Mouse (Mus musculus): ENCODE results near the gene Dusp8. TPM values are rescaled to one million over a fixed set of nuclear protein-coding genes. Genes with fewer than 3 reads are reported as not detected.
A peak's percentile ranks its signal among the peaks of the same experiment; 100 is the strongest.

Dusp8 gene
- polyA plus RNA-seq, 1 experiment from 2014 or later, result 1.8 TPM

DNA sequence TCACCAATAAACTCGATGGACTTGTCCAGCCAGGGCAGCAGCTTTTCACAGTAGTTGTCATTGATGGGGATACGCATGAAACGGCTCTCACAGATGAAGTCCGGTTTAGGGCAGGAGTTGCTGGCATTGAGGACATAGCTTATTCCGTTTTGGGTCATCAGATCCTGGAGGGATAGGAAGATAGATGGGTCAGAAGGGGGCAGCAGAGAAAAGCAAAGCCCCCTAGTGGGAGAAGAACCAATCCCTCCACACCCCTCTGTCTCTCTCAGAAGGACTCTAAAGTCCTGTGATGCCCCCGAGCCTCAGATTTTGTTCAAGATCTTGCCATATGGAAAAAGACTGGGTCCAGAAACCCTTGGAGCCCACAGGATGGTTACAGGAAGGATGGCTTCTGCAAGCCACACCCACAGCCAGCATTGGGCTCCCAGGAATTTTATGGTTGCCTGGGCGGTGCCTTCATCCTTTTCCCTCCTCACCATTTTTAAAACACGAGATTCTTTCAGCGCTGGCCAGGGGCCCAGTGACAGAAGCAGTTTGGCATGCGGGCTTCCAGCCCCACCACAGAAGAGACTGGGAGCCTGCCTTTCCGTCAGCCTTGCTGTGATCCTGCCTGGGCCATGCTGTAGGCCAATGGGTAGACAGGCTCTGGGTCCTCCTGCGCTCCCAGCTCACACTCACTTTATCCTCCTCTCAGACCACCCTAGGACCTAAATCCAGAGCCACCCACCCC is 11.9 kb downstream of the Dusp8 start:
- H3K36me3 ChIP-seq (replicated peaks; ENCODE audit: insufficient read depth, low read length), result peaks cover 24% of the 10 kb centered on the region; the same call in 1 of the 2 replicates
- 37% methylated on average over 12 of the region's 12 CpGs for WGBS (ENCODE audit: insufficient replicate concordance)
- no peak overlapping the region for H3K27ac ChIP-seq (ENCODE audit: low read depth)
- H3K9me3 ChIP-seq (ENCODE audit: low read length), result no peaks in the 10 kb centered on the region
- ATAC-seq (no peak), DNase-seq (no peak)
- peaks cover 56% of the 10 kb centered on the region for H3K27me3 ChIP-seq (ENCODE audit: insufficient read depth, low read length)
- H3K4me2 ChIP-seq (ENCODE audit: low read depth, low read length), result no peak overlapping the region
- H3K4me3 ChIP-seq (ENCODE audit: low read depth, low read length), result no peak overlapping the region
- TF ChIP-seq CTCF (IDR thresholded peaks at IDR 0.05; ENCODE audit: low read depth), result no peak; the same call in 1 of the 2 replicates
- no peak for TF ChIP-seq EP300 (IDR thresholded peaks at IDR 0.05; ENCODE audit: low read depth)
- no peak overlapping the region for H3K9ac ChIP-seq (replicated peaks)
- peaks cover 40% of the 10 kb centered on the region for H3K4me1 ChIP-seq (ENCODE audit: insufficient read depth)

- TF ChIP-seq CTCF (IDR thresholded peaks at IDR 0.05; ENCODE audit: low read depth) (no peak), EP300 (IDR thresholded peaks at IDR 0.05; ENCODE audit: low read depth) (no peak)
- no peak overlapping the region for H3K4me2 ChIP-seq (ENCODE audit: low read depth, low read length)
- ATAC-seq, result no peak
- H3K4me3 ChIP-seq (ENCODE audit: low read depth, low read length), result no peak overlapping the region
- no peak for DNase-seq
- H3K27ac ChIP-seq (ENCODE audit: low read depth), result no peak overlapping the region
- peaks cover 48% of the 10 kb centered on the region for H3K27me3 ChIP-seq (ENCODE audit: insufficient read depth, low read length)
- no peak overlapping the region for H3K9ac ChIP-seq (replicated peaks)
- H3K4me1 ChIP-seq (ENCODE audit: insufficient read depth), result peaks cover 29% of the 10 kb centered on the region
- 43% methylated on average over 16 of the region's 16 CpGs for WGBS (ENCODE audit: insufficient replicate concordance)
- no peaks in the 10 kb centered on the region for H3K9me3 ChIP-seq (ENCODE audit: low read length)
- H3K36me3 ChIP-seq (replicated peaks; ENCODE audit: insufficient read depth, low read length), result peaks cover 18% of the 10 kb centered on the region; the same call in 1 of the 2 replicates
Observed at GRCm38 (mm10) chr7:142082607-142083006, 13.0 kb downstream of the Dusp8 start.

DNA sequence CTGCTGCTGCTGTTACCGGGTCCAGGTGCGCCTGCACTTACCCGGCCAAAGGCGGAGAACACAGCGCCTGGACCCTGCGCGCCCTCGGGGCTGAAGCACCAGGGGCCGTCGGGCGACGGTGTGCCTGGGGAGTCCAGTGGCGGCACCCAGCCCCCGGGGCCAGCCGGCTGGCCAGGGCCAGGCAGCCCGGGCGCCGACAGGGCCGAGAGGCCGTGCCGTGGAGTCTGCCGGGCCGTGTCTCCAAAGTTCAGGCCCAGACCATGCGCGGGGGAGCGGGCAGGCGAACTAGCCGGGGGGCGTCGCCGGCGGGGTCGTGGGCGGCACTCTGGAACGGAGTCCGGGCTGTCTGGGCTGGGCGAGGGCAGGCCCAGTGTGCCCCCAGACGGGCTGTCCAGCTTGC is 13.5 kb downstream of the Dusp8 start:
- Histone ChIP-seq H3K4me2 (ENCODE audit: low read depth, low read length) (no peak overlapping the region), H3K9me3 (ENCODE audit: low read length) (no peaks in the 10 kb centered on the region), H3K4me1 (ENCODE audit: insufficient read depth) (peaks cover 25% of the 10 kb centered on the region), H3K27ac (ENCODE audit: low read depth) (no peak overlapping the region), H3K27me3 (ENCODE audit: insufficient read depth, low read length) (peaks cover 48% of the 10 kb centered on the region), H3K36me3 (replicated peaks; ENCODE audit: insufficient read depth, low read length) (peaks cover 18% of the 10 kb centered on the region; the same call in 1 of the 2 replicates), H3K4me3 (ENCODE audit: low read depth, low read length) (no peak overlapping the region), H3K9ac (replicated peaks) (no peak overlapping the region)
- TF ChIP-seq EP300 (IDR thresholded peaks at IDR 0.05; ENCODE audit: low read depth), result no peak
- no peak for TF ChIP-seq CTCF (IDR thresholded peaks at IDR 0.05; ENCODE audit: low read depth)
- DNase-seq (peak; percentile 13), ATAC-seq (no peak)
- WGBS (ENCODE audit: insufficient replicate concordance), result 11% methylated on average over 25 of the region's 38 CpGs

DNA sequence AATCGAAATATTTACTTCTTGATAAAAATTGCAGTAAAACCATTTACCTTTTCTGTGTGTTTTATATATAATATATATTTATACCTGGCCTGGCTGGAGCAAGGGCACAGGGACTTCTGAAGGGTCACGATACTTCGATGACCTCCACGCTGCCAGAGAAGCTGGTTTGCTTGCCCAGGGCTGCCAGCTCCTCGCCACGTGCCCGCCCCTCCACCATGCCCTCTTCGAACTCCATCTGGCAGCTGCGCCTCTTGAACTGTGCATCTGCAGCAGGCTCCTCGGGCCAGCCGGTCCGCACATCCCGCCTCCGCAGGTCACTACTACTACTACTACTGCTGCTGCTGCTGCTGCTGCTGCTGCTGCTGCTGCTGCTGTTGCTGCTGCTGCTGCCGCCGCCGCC is 13.9 kb downstream of the Dusp8 start:
- H3K4me1 ChIP-seq (ENCODE audit: insufficient read depth), result peaks cover 22% of the 10 kb centered on the region
- peaks cover 18% of the 10 kb centered on the region; the same call in 1 of the 2 replicates for H3K36me3 ChIP-seq (replicated peaks; ENCODE audit: insufficient read depth, low read length)
- H3K9me3 ChIP-seq (ENCODE audit: low read length), result no peaks in the 10 kb centered on the region
- WGBS (ENCODE audit: insufficient replicate concordance), result 42% methylated on average over 16 of the region's 17 CpGs
- no peak for ATAC-seq
- no peak overlapping the region for H3K9ac ChIP-seq (replicated peaks)
- no peak overlapping the region for H3K4me3 ChIP-seq (ENCODE audit: low read depth, low read length)
- no peak for TF ChIP-seq EP300 (IDR thresholded peaks at IDR 0.05; ENCODE audit: low read depth)
- no peak for TF ChIP-seq CTCF (IDR thresholded peaks at IDR 0.05; ENCODE audit: low read depth)
- H3K27ac ChIP-seq (ENCODE audit: low read depth), result no peak overlapping the region
- no peak overlapping the region for H3K4me2 ChIP-seq (ENCODE audit: low read depth, low read length)
- DNase-seq, result no peak
- peaks cover 48% of the 10 kb centered on the region for H3K27me3 ChIP-seq (ENCODE audit: insufficient read depth, low read length)

DNA sequence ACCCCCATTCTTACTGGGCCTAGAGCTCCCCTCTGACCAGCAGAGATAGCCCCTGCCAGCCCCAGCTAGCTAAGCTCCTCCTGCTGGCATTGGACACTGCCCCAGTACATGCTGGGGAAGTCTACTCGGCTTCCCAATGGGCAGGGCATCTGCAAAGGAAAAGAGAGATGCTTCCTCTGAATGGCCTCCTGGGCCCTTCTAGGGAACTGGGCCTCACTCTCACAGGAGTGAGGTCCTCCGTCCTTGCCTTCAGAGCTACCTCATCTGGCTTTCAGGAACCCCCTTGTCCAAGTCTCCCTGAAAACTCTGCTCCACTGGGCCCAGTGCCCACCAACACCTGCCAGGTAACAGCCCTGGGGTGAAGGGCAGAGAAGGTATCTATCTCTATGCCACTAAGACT is 14.8 kb downstream of the Dusp8 start:
- H3K9ac ChIP-seq (replicated peaks), result no peak overlapping the region

DNA sequence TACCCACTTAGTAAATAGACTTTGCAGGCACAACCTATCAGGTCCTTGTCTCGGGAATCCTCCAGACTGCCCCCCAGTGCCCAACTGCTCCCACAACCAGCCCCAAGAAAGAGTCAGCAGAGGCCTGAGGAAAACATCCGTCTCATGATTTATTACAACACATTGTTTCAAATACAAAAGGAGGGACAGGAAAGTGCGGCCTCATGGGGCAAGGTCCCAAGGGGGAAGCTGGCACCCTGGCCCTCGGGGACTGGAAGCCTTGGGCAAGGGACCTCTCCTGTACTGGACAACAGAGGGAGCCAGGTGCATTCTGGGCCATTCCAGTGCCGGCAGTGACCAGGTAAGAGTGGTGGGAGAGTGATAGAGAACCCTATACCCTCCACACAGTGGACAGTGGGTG is 16.3 kb downstream of the Dusp8 start:
- Histone ChIP-seq H3K4me3 (ENCODE audit: low read depth, low read length) (no peak overlapping the region), H3K27me3 (ENCODE audit: insufficient read depth, low read length) (peaks cover 45% of the 10 kb centered on the region), H3K27ac (ENCODE audit: low read depth) (no peak overlapping the region), H3K9ac (replicated peaks) (no peak overlapping the region), H3K4me1 (ENCODE audit: insufficient read depth) (no peaks in the 10 kb centered on the region), H3K36me3 (replicated peaks; ENCODE audit: insufficient read depth, low read length) (peaks cover 13% of the 10 kb centered on the region; the same call in 1 of the 2 replicates), H3K9me3 (ENCODE audit: low read length) (no peaks in the 10 kb centered on the region), H3K4me2 (ENCODE audit: low read depth, low read length) (no peak overlapping the region)
- TF ChIP-seq EP300 (IDR thresholded peaks at IDR 0.05; ENCODE audit: low read depth) (no peak), CTCF (IDR thresholded peaks at IDR 0.05; ENCODE audit: low read depth) (no peak)
- ATAC-seq, result 0 out of 2 replicates have a peak, but pooled peaks have one; percentile 25
- peak; percentile 19 for DNase-seq
- 37% methylated on average over 5 of the region's 5 CpGs for WGBS (ENCODE audit: insufficient replicate concordance)

More for the DNA sequence above, 14.8 kb downstream of the Dusp8 start:
- Histone ChIP-seq H3K27ac (ENCODE audit: low read depth) (no peak overlapping the region), H3K9me3 (ENCODE audit: low read length) (no peaks in the 10 kb centered on the region), H3K36me3 (replicated peaks; ENCODE audit: insufficient read depth, low read length) (peaks cover 18% of the 10 kb centered on the region; the same call in 1 of the 2 replicates), H3K27me3 (ENCODE audit: insufficient read depth, low read length) (peaks cover 48% of the 10 kb centered on the region), H3K4me2 (ENCODE audit: low read depth, low read length) (no peak overlapping the region), H3K4me3 (ENCODE audit: low read depth, low read length) (no peak overlapping the region), H3K4me1 (ENCODE audit: insufficient read depth) (peaks cover 13% of the 10 kb centered on the region)
- 48% methylated on average over 2 of the region's 2 CpGs for WGBS (ENCODE audit: insufficient replicate concordance)
- no peak for TF ChIP-seq EP300 (IDR thresholded peaks at IDR 0.05; ENCODE audit: low read depth)
- TF ChIP-seq CTCF (IDR thresholded peaks at IDR 0.05; ENCODE audit: low read depth), result no peak
- no peak for DNase-seq
- ATAC-seq, result no peak
